Mouse (Mus musculus) small intestine, adult 2 months (tissue): ENCODE measurements around the gene Akap12. TPM values are rescaled to one million over a fixed set of nuclear protein-coding genes. Genes with fewer than 3 reads are reported as not detected.

Source experiments
- H3K27ac ChIP-seq: fragments of 200-500 bp; 2 replicates; pipeline ENCODE4 v1.5.1; 2012; ENCODE audit warnings: low read depth, low read length, control low read depth, inconsistent platforms; ENCODE audit not compliant: insufficient read depth
- H3K27me3 ChIP-seq: fragments of 200-500 bp; 2 replicates; pipeline ENCODE4 v1.6.1; 2012; ENCODE audit warnings: mild to moderate bottlenecking, moderate library complexity, low read length, inconsistent platforms; ENCODE audit not compliant: control insufficient read depth, insufficient read depth
- H3K36me3 ChIP-seq: fragments of 200-500 bp; 2 replicates; pipeline ENCODE4 v1.6.1; 2012; ENCODE audit warnings: mild to moderate bottlenecking, low read length, control low read depth, inconsistent platforms; ENCODE audit not compliant: control insufficient read depth, insufficient read depth
- H3K4me1 ChIP-seq: fragments of 200-500 bp; 2 replicates; pipeline ENCODE4 v1.6.1; 2012; ENCODE audit warnings: low read length, inconsistent platforms, mixed read lengths; ENCODE audit not compliant: control insufficient read depth, insufficient read depth, insufficient read length
- H3K4me3 ChIP-seq: fragments of 200-500 bp; 2 replicates; pipeline ENCODE4 v1.5.1; 2012; ENCODE audit warnings: low read depth, mild to moderate bottlenecking, control low read depth, inconsistent platforms, low read length, moderate library complexity
- CTCF ChIP-seq: fragments of 200-500 bp; IDR thresholded peaks from 2 replicates; pipeline ENCODE4 v1.5.1; 2012; ENCODE audit warnings: low read depth, mild to moderate bottlenecking, control low read depth, inconsistent platforms, low read length, moderate library complexity, mixed read lengths; ENCODE audit not compliant: insufficient replicate concordance, insufficient read length; ENCODE audit errors: extremely low read depth
- POLR2A ChIP-seq: fragments of 200-500 bp; IDR thresholded peaks from 2 replicates; pipeline ENCODE4 v1.6.1; 2012; ENCODE audit warnings: low read depth, mild to moderate bottlenecking, control low read depth, inconsistent platforms, low read length, moderate library complexity
- WGBS: fragments of 180-500 bp; shearing (Covaris S2); methylation state at CpG from one replicate; pipeline ENCODE4 v1.1.7; 2018; 5-methylcytosine and 5-hydroxymethylcytosine counted together
- polyA plus RNA-seq: library from polyadenylated mRNA; depleted of rRNA; stranded (reverse); fragments of >200 nt; gene quantifications from 2 replicates; pipeline ENCODE4 v1.2.3, GENCODE M21; 2012; rRNA removed

The Akap12 gene
- 0.90 and 2.0 TPM in 2 replicates for polyA plus RNA-seq

- Histone ChIP-seq H3K4me3 (peak within 1 kb of the TSS; percentile 91), H3K27ac (peak within 1 kb of the TSS; percentile 67), H3K36me3 (no peaks in the 10 kb centered on the region), H3K27me3 (peaks cover 11% of the 10 kb centered on the region), H3K4me1 (peaks cover 6% of the 10 kb centered on the region)
- WGBS = 2% methylated on average over 54 of the region's 54 CpGs
- TF ChIP-seq POLR2A (no peak), CTCF (no peak)
These were observed at the start of gene Akap12 for GRCm38 (mm10) chr10:4266041-4266930. TSS of gene Akap12 (plus strand) at chr10:4266380.

- H3K4me1 ChIP-seq = no peaks in the 10 kb centered on the region
- TF ChIP-seq CTCF = no peak
- no peak for TF ChIP-seq POLR2A
- H3K4me3 ChIP-seq = no peak overlapping the region
- no peak overlapping the region for H3K27ac ChIP-seq
- H3K36me3 ChIP-seq = no peaks in the 10 kb centered on the region
- 66% methylated on average over 17 of the region's 17 CpGs for WGBS
- no peaks in the 10 kb centered on the region for H3K27me3 ChIP-seq
These were observed 35.4 kb upstream of the Akap12 start for GRCm38 (mm10) chr10:4230563-4231359.

- Histone ChIP-seq H3K27me3 (no peaks in the 10 kb centered on the region), H3K36me3 (no peaks in the 10 kb centered on the region), H3K4me1 (no peaks in the 10 kb centered on the region), H3K27ac (no peak overlapping the region), H3K4me3 (no peak overlapping the region)
- 8% methylated on average over 9 of the region's 9 CpGs for WGBS
- TF ChIP-seq CTCF (no peak), POLR2A (no peak)
These were observed 33.1 kb upstream of the Akap12 start for GRCm38 (mm10) chr10:4233102-4233501.

GRCm38 (mm10) chr10:4239794-4240574 is 26.2 kb upstream of the Akap12 start:
- Histone ChIP-seq H3K4me1 (no peaks in the 10 kb centered on the region), H3K36me3 (no peaks in the 10 kb centered on the region), H3K27me3 (no peaks in the 10 kb centered on the region), H3K4me3 (no peak overlapping the region), H3K27ac (no peak overlapping the region)
- WGBS = 72% methylated on average over 5 of the region's 5 CpGs
- TF ChIP-seq POLR2A (no peak), CTCF (no peak)

GRCm38 (mm10) chr10:4243591-4244300 is 22.4 kb upstream of the Akap12 start:
- no peak overlapping the region for H3K27ac ChIP-seq
- no peak overlapping the region for H3K4me3 ChIP-seq
- 79% methylated on average over 16 of the region's 16 CpGs for WGBS
- no peaks in the 10 kb centered on the region for H3K4me1 ChIP-seq
- TF ChIP-seq CTCF = no peak
- no peak for TF ChIP-seq POLR2A
- no peaks in the 10 kb centered on the region for H3K36me3 ChIP-seq
- H3K27me3 ChIP-seq = no peaks in the 10 kb centered on the region

GRCm38 (mm10) chr10:4245812-4246211 is 20.4 kb upstream of the Akap12 start:
- Histone ChIP-seq H3K4me1 (no peaks in the 10 kb centered on the region), H3K36me3 (no peaks in the 10 kb centered on the region), H3K4me3 (no peak overlapping the region), H3K27ac (no peak overlapping the region), H3K27me3 (no peaks in the 10 kb centered on the region)
- no peak for TF ChIP-seq CTCF
- no peak for TF ChIP-seq POLR2A
- 74% methylated on average over 2 of the region's 2 CpGs for WGBS
